Mouse (Mus musculus): Measurements from ENCODE around the gene Hbq1b. TPM values are rescaled to one million over a fixed set of nuclear protein-coding genes. Genes with fewer than 3 reads are reported as not detected.

Gene Hbq1b
- polyA plus RNA-seq, 1 experiment from 2014 or later: 122 TPM

DNA sequence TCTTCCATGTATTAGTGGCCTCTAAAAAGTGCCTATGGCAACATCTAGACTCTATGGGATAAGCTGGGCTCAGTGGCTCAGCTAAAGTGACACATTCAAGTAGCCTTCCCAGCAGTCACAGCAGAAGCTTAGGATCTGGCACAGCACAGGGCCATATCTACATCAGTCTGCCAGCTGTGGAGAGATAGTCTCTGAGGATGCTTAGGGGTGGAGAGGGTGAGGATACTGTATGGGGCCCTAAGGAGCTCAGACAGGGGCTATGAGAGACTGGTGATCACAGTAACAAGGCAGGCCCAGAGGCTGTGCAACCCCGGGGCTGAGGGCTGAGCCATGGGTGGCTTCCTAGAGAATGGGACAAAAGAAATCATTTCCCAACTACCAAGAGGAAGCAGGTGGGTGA lies 20.2 kb downstream of the Hbq1b start:
- WGBS (ENCODE audit: insufficient replicate concordance): 64% methylated on average over 1 of the region's 1 CpGs
- peaks cover 29% of the 10 kb centered on the region for H3K4me1 ChIP-seq
- ATAC-seq: peak; percentile 82
- peaks cover 24% of the 10 kb centered on the region for H3K36me3 ChIP-seq
- H3K4me3 ChIP-seq: no peak overlapping the region
- H3K9ac ChIP-seq: peak overlapping the region; percentile 39
- H3K4me2 ChIP-seq: peak overlapping the region; percentile 21
- H3K27ac ChIP-seq: peak overlapping the region; percentile 46
- peaks cover 54% of the 10 kb centered on the region for H3K27me3 ChIP-seq (replicated peaks)
- no peaks in the 10 kb centered on the region for H3K9me3 ChIP-seq (replicated peaks)

DNA sequence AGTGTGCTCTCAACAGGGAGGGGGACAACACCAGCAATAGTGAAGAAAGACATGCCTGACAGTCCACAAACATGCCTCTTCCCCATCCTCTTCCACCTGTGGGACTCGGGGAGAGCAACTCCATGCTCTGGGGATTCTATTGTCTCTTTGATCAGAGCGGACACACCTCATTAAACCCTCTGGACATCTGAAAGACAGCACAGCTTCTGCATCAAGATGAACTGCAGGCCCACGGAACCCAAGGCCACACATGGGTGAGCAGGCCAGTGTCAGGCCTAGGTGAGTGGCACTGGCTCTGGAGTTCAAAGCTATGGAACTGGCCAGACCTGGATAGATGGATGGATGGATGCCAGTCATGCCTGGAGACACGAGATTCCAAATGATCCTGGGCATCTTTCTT lies 22.7 kb downstream of the Hbq1b start:
- no peak for ATAC-seq
- no peaks in the 10 kb centered on the region for H3K9me3 ChIP-seq (replicated peaks)
- no peak overlapping the region for H3K4me3 ChIP-seq
- no peak overlapping the region for H3K27ac ChIP-seq
- H3K27me3 ChIP-seq (replicated peaks): peaks cover 43% of the 10 kb centered on the region
- no peak overlapping the region for H3K9ac ChIP-seq
- peaks cover 18% of the 10 kb centered on the region for H3K4me1 ChIP-seq
- WGBS (ENCODE audit: insufficient replicate concordance): 50% methylated on average over 4 of the region's 4 CpGs
- no peaks in the 10 kb centered on the region for H3K36me3 ChIP-seq
- H3K4me2 ChIP-seq: no peak overlapping the region

GRCm38 (mm10) chr11:32309928-32310327 lies 23.2 kb downstream of the Hbq1b start:
- 43% methylated on average over 3 of the region's 3 CpGs for whole genome bisulfite sequencing (ENCODE audit: insufficient replicate concordance)
- H3K9me3 ChIP-seq (replicated peaks): no peaks in the 10 kb centered on the region
- no peak overlapping the region for H3K4me3 ChIP-seq
- no peaks in the 10 kb centered on the region for H3K36me3 ChIP-seq
- peaks cover 18% of the 10 kb centered on the region for H3K4me1 ChIP-seq
- no peak overlapping the region for H3K4me2 ChIP-seq
- ATAC-seq: no peak
- H3K27me3 ChIP-seq (replicated peaks): peaks cover 45% of the 10 kb centered on the region
- H3K9ac ChIP-seq: no peak overlapping the region
- H3K27ac ChIP-seq: no peak overlapping the region

DNA sequence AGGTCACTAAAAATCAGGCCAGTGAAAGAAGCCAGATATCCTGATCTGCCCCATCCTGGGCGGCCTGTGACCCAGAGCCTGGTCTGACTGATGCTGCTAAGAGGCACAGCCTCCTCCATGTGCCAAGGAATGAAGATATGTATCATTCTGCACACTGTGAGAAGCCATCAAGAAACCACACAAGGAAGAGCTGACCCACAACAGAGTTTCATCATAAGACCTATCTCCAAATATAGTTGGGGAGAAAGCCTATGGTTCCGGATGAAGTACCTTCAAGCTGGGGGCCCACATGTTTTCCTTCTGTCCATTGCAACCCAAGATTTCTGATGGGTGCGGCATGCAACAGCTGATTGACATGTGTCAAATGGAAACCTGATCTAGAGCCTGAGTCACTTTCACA lies 29.2 kb downstream of the Hbq1b start:
- H3K4me3 ChIP-seq: no peak overlapping the region
- no peak overlapping the region for H3K4me2 ChIP-seq
- ATAC-seq: no peak
- H3K36me3 ChIP-seq: no peaks in the 10 kb centered on the region
- H3K9me3 ChIP-seq (replicated peaks): no peaks in the 10 kb centered on the region
- H3K9ac ChIP-seq: no peak overlapping the region
- 62% methylated on average over 3 of the region's 3 CpGs for WGBS (ENCODE audit: insufficient replicate concordance)
- H3K27me3 ChIP-seq (replicated peaks): peaks cover 54% of the 10 kb centered on the region
- no peak overlapping the region for H3K27ac ChIP-seq
- H3K4me1 ChIP-seq: peaks cover 5% of the 10 kb centered on the region

- Histone ChIP-seq H3K4me2 (peak overlapping the region; percentile 8; the same call in 1 of the 2 replicates), H3K27ac (peak overlapping the region; percentile 33; the same call in 1 of the 2 replicates), H3K9ac (0 out of 2 replicates have a peak overlapping the region, but pooled peaks have one; percentile 40), H3K36me3 (no peaks in the 10 kb centered on the region), H3K4me3 (no peak overlapping the region), H3K9me3 (replicated peaks) (no peaks in the 10 kb centered on the region), H3K27me3 (replicated peaks) (peaks cover 42% of the 10 kb centered on the region), H3K4me1 (peaks cover 10% of the 10 kb centered on the region)
- WGBS (ENCODE audit: insufficient replicate concordance): 61% methylated on average over 11 of the region's 11 CpGs
- ATAC-seq: peak; percentile 30; the same call in 1 of the 2 replicates
Measured at GRCm38 (mm10) chr11:32320507-32321195, 33.9 kb downstream of the Hbq1b start.

DNA sequence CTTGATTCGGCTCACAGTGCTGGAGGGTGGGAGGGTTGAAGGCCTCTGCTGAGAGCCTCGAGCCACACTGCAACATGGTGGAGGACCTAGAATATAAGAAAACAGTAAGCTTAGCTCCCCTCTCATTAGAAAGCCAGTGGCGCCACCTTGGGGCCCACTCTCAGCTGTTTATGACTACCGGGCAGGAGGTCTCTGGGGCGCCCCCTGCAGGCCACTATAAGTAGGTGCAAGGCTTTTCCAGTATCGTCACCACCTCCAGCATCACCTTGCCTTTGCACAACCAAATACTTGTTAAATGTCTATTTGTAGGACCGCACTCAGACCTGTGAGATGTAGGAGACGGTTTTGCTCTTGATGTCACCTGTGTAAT lies 34.4 kb downstream of the Hbq1b start:
- WGBS (ENCODE audit: insufficient replicate concordance): 24% methylated on average over 8 of the region's 8 CpGs
- Histone ChIP-seq H3K36me3 (no peaks in the 10 kb centered on the region), H3K4me2 (peak overlapping the region; percentile 8; the same call in 1 of the 2 replicates), H3K27ac (no peak overlapping the region), H3K4me3 (no peak overlapping the region), H3K9me3 (replicated peaks) (no peaks in the 10 kb centered on the region), H3K9ac (no peak overlapping the region), H3K4me1 (peaks cover 10% of the 10 kb centered on the region), H3K27me3 (replicated peaks) (peaks cover 36% of the 10 kb centered on the region)
- ATAC-seq: peak; percentile 77

GRCm38 (mm10) chr11:32324609-32325008 lies 37.8 kb downstream of the Hbq1b start:
- Histone ChIP-seq H3K9me3 (replicated peaks) (no peaks in the 10 kb centered on the region), H3K9ac (0 out of 2 replicates have a peak overlapping the region, but pooled peaks have one; percentile 45), H3K4me3 (peak overlapping the region; percentile 18; the same call in 1 of the 2 replicates), H3K4me2 (peak overlapping the region; percentile 53), H3K36me3 (no peaks in the 10 kb centered on the region), H3K27me3 (replicated peaks) (peaks cover 47% of the 10 kb centered on the region), H3K27ac (no peak overlapping the region), H3K4me1 (peaks cover 10% of the 10 kb centered on the region)
- ATAC-seq: peak; percentile 77
- 11% methylated on average over 15 of the region's 15 CpGs for WGBS (ENCODE audit: insufficient replicate concordance)

- WGBS (ENCODE audit: insufficient replicate concordance): 41% methylated on average over 6 of the region's 6 CpGs
- Histone ChIP-seq H3K36me3 (no peaks in the 10 kb centered on the region), H3K9ac (no peak overlapping the region), H3K4me1 (peaks cover 4% of the 10 kb centered on the region; the same call in 1 of the 2 replicates), H3K9me3 (replicated peaks) (peaks cover 3% of the 10 kb centered on the region; the same call in 1 of the 2 replicates), H3K4me3 (no peak overlapping the region), H3K27me3 (replicated peaks) (peaks cover 23% of the 10 kb centered on the region), H3K27ac (no peak overlapping the region), H3K4me2 (no peak overlapping the region)
- no peak for ATAC-seq
Measured at GRCm38 (mm10) chr11:32331075-32331474, 44.3 kb downstream of the Hbq1b start.

DNA sequence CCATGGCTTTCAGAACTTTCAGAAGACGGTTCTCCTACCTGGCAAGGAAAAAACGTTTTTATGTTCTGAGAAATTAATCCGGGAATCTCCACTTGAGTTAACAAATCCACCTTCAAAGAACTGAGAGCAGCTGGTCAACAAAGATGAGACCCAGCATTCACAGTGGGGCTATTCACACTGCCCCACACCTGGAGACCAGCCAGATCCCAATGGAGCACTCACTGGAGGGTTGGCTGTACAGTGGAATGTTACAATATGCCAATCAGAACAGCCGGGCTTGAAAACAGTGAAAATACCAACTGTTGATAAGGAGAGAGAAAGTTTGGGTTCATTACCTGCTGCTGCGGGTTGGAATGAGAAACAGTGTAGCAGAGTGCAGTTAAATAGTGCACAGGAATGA lies 45.1 kb downstream of the Hbq1b start:
- peaks cover 4% of the 10 kb centered on the region; the same call in 1 of the 2 replicates for H3K4me1 ChIP-seq
- no peak overlapping the region for H3K4me2 ChIP-seq
- peaks cover 3% of the 10 kb centered on the region; the same call in 1 of the 2 replicates for H3K9me3 ChIP-seq (replicated peaks)
- no peak overlapping the region for H3K9ac ChIP-seq
- no peaks in the 10 kb centered on the region for H3K36me3 ChIP-seq
- no peak overlapping the region for H3K4me3 ChIP-seq
- H3K27me3 ChIP-seq (replicated peaks): peaks cover 18% of the 10 kb centered on the region
- H3K27ac ChIP-seq: no peak overlapping the region
- 52% methylated on average over 5 of the region's 5 CpGs for WGBS (ENCODE audit: insufficient replicate concordance)
- no peak for ATAC-seq

DNA sequence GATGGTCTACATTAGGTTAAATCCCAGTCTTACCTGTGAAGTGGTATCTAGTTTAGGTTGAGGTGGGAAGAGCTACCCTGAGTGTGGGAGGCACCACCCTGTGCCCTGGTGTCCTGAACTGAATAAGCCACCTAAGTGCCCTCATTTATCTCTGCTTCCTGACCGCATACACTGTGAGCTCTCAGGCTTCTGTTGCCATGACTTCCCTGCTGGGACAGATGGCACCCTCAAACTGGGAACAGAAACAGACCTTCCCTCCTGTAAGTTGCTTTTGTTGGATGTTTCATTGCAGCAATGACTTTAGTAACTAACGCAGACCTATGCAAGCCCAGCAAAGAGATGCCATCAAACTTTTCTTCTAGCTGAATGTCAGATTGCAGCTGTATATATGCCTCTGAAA lies 46.5 kb downstream of the Hbq1b start:
- Histone ChIP-seq H3K27ac (no peak overlapping the region), H3K27me3 (replicated peaks) (peaks cover 5% of the 10 kb centered on the region), H3K4me1 (peaks cover 4% of the 10 kb centered on the region; the same call in 1 of the 2 replicates), H3K4me3 (no peak overlapping the region), H3K9ac (no peak overlapping the region), H3K9me3 (replicated peaks) (peaks cover 3% of the 10 kb centered on the region; the same call in 1 of the 2 replicates), H3K4me2 (no peak overlapping the region), H3K36me3 (no peaks in the 10 kb centered on the region)
- no peak for ATAC-seq
- WGBS (ENCODE audit: insufficient replicate concordance): 58% methylated on average over 2 of the region's 2 CpGs

- no peak overlapping the region for H3K4me2 ChIP-seq
- no peak overlapping the region for H3K4me3 ChIP-seq
- H3K27me3 ChIP-seq (replicated peaks): peaks cover 24% of the 10 kb centered on the region; the same call in 1 of the 2 replicates
- no peak for ATAC-seq
- H3K4me1 ChIP-seq: no peaks in the 10 kb centered on the region
- H3K9me3 ChIP-seq (replicated peaks): peaks cover 3% of the 10 kb centered on the region; the same call in 1 of the 2 replicates
- 78% methylated on average over 6 of the region's 6 CpGs for WGBS (ENCODE audit: insufficient replicate concordance)
- H3K9ac ChIP-seq: no peak overlapping the region
- H3K36me3 ChIP-seq: no peaks in the 10 kb centered on the region
- H3K27ac ChIP-seq: no peak overlapping the region
Measured at GRCm38 (mm10) chr11:32336435-32336907, 49.7 kb downstream of the Hbq1b start.
